Mouse (Mus musculus) erythroblast, embryonic 14.5 days (primary cell): Measurements from ENCODE around the gene Pcyt2.

ENCODE experiments used
- GATA1 ChIP-seq: IDR thresholded peaks from 2 replicates; pipeline ENCODE4 v1.6.1; 2012; ENCODE audit warnings: low read length, inconsistent platforms, mixed read lengths
- TAL1 ChIP-seq: IDR thresholded peaks from 3 replicates; pipeline ENCODE4 v1.6.1; 2012; ENCODE audit warnings: low read length, inconsistent platforms, mixed read lengths

DNA sequence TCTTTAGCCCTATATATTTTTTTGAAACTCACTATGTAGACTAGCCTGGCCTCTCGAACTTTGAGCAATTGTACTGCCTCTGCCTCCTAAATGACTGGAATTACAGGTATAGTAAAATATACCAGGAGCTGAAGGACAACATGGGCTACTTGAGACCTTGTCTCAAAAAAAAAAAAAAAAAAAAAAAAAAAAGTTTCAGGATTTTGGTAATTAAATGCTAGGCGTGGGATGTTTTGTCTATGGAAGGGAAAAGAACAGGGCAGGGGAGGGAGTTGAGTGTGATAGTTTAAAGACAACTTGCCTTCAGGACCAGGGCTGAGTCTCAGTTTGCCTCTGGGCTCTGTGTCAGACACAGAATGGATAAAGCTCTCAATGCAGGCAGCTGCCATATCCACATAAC is 42.7 kb downstream of the Pcyt2 start:
- no peak for TF ChIP-seq GATA1
- no peak for TF ChIP-seq TAL1
